Mouse (Mus musculus) urinary bladder, postnatal 0 days (tissue): ENCODE results near the gene Nufip1. TPM values are rescaled to one million over a fixed set of nuclear protein-coding genes. Genes with fewer than 3 reads are reported as not detected.

Experiments
- polyA plus RNA-seq: library from polyadenylated mRNA; unstranded; fragments of >200 nt; fragmentation: Nextera tagmentation; extraction: Ambion mirVana; gene quantifications from 2 replicates; pipeline ENCODE4 v1.2.1, GENCODE M21; 2015

Gene Nufip1
- polyA plus RNA-seq = 6.6 and 6.7 TPM in 2 replicates

DNA sequence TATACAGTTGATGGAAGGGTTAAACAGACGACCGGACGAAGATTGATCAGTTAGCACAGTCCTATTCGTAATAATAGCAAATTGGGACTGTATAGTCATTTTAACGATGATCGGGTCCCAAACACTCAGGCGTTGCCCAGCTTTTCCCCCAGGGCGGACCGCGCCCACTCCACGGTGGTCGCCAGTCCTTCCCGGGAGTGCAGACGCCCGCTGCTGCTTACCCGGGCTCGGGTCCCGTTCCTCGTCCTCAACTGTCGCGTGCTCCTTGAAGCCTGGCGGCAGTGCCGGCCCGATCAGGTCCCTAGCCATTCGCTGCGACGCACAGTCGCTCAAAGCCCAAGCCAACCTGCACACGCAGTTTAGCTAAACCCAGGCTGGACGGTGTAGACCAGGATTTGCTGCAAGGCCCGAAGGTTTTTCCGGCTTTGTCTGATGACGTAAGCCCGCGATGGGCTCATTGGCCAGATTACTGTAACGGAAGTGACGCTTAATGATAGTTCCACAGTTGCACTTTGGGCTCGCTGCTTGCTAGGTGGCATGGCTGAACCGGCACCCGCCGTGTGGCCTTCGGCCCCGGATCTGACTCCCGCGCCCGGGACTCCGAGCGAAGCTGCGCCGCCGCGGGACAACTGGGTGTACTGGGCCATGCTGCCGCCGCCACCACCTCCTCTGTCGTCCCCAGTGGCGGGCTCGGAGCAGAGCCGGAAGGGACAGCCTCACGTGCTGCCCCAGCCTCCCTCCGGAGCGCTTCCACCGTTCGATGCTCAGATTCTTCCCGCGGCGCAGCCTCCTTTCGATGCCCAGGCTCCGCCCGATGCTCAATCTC is at the start of gene Nufip1, which contains the start of gene Gpalpp1:
Nufip1 (plus strand) TSS at position 496 of the 826 bp plus-strand sequence.
Gpalpp1 (minus strand) TSS at position 365 of the 826 bp plus-strand sequence.

Other genes with a start within 250 kb of the Nufip1 start
- 0.07 and 0.16 TPM in 2 replicates for gene Kctd4, start 155.9 kb upstream of the Nufip1 start, polyA plus RNA-seq
- gene Gtf2f2, start 100.0 kb upstream of the Nufip1 start, polyA plus RNA-seq = 27.1 and 28.9 TPM in 2 replicates
- gene Gpalpp1, start 131 bp upstream of the Nufip1 start, polyA plus RNA-seq = 5.8 and 5.9 TPM in 2 replicates